Mouse (Mus musculus) liver, embryonic 16.5 days (tissue): ENCODE measurements around the gene Marc2. TPM values are rescaled to one million over a fixed set of nuclear protein-coding genes. Genes with fewer than 3 reads are reported as not detected.

ENCODE experiments used
- ATAC-seq: fragments of 200-750 bp; cut with Nextera tagmentation; 2 replicates; pipeline ENCODE4 v1.8.0; 2017; ENCODE audit warnings: low read depth, mild to moderate bottlenecking, moderate number of reproducible peaks, moderate library complexity
- H3K27ac ChIP-seq: fragments of 300-500 bp; sonication (generic); 2 replicates; pipeline ENCODE4 v1.5.1; 2014; ENCODE audit warnings: mild to moderate bottlenecking, low read length
- H3K27me3 ChIP-seq: fragments of 300-500 bp; sonication (generic); 2 replicates; pipeline ENCODE4 v1.6.1; 2014; ENCODE audit warnings: low read depth, low read length, mixed read lengths; ENCODE audit not compliant: control insufficient read depth, insufficient read depth
- H3K36me3 ChIP-seq: fragments of 300-500 bp; sonication (generic); 2 replicates; pipeline ENCODE4 v1.6.1; 2014; ENCODE audit warnings: mild to moderate bottlenecking; ENCODE audit not compliant: control insufficient read depth, insufficient read depth
- H3K4me1 ChIP-seq: fragments of 300-500 bp; sonication (generic); 2 replicates; pipeline ENCODE4 v1.6.1; 2014; ENCODE audit warnings: low read depth, low read length, mixed read lengths; ENCODE audit not compliant: control insufficient read depth
- H3K4me2 ChIP-seq: fragments of 300-500 bp; sonication (generic); 2 replicates; pipeline ENCODE4 v1.6.1; 2014; ENCODE audit warnings: low read depth, low read length, mixed read lengths
- H3K4me3 ChIP-seq: fragments of 300-500 bp; sonication (generic); 2 replicates; pipeline ENCODE4 v1.5.1; 2014; ENCODE audit warnings: low read depth, mild to moderate bottlenecking, low read length
- H3K9ac ChIP-seq: fragments of 300-500 bp; sonication (generic); 2 replicates; pipeline ENCODE4 v1.6.1; 2014; ENCODE audit warnings: low read depth, low read length
- H3K9me3 ChIP-seq: fragments of 300-500 bp; sonication (generic); replicated peaks from 2 replicates; pipeline ENCODE4 v1.6.1; 2016; ENCODE audit warnings: low read length; ENCODE audit not compliant: control insufficient read depth
- WGBS: fragments of 180-500 bp; shearing (Covaris S2); extraction: QIAGEN DNeasy Blood & Tissue Kit; methylation state at CpG from one replicate; pipeline ENCODE4 v1.1.7; 2014; ENCODE audit not compliant: insufficient replicate concordance; 5-methylcytosine and 5-hydroxymethylcytosine counted together
- polyA plus RNA-seq: library from polyadenylated mRNA; unstranded; fragments of >200 nt; fragmentation: Nextera tagmentation; extraction: Ambion mirVana; gene quantifications from 2 replicates; pipeline ENCODE4 v1.2.1, GENCODE M21; 2015

Gene Marc2
- polyA plus RNA-seq, 1 experiment from 2014 or later = 222 TPM

GRCm38 (mm10) chr1:184877306-184877705 lies 31.1 kb upstream of the Marc2 start:
- H3K4me3 ChIP-seq = no peak overlapping the region
- no peak overlapping the region for H3K4me2 ChIP-seq
- 43% methylated on average over 2 of the region's 2 CpGs for WGBS
- H3K27ac ChIP-seq = no peak overlapping the region
- H3K36me3 ChIP-seq = no peaks in the 10 kb centered on the region
- peaks cover 2% of the 10 kb centered on the region for H3K4me1 ChIP-seq
- ATAC-seq = no peak
- H3K9me3 ChIP-seq = no peaks in the 10 kb centered on the region
- H3K27me3 ChIP-seq = peaks cover 11% of the 10 kb centered on the region
- no peak overlapping the region for H3K9ac ChIP-seq

DNA sequence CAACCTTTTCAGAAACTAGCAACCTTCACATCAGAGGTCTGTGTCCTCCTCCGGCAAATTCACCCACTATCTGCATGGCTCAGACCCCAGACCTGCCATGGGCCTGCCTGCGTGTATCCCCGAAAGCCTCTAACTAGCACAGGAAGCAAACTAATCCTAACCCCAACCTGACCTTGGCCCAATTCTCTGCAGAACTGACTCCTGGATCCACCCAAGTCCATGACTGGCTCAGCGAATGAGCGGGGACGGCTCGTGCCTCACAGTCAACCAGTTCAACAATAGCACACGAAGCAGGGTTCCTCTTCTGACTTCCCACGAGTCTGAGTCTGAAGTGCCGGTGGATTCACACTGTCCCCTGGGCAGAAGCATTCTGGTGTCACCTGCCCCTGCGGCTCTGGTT lies 27.7 kb upstream of the Marc2 start:
- no peaks in the 10 kb centered on the region for H3K36me3 ChIP-seq
- H3K4me2 ChIP-seq = no peak overlapping the region
- H3K9me3 ChIP-seq = no peaks in the 10 kb centered on the region
- no peak overlapping the region for H3K9ac ChIP-seq
- peaks cover 7% of the 10 kb centered on the region for H3K4me1 ChIP-seq
- no peaks in the 10 kb centered on the region for H3K27me3 ChIP-seq
- no peak overlapping the region for H3K4me3 ChIP-seq
- H3K27ac ChIP-seq = no peak overlapping the region
- 65% methylated on average over 11 of the region's 11 CpGs for WGBS
- ATAC-seq = no peak

GRCm38 (mm10) chr1:184872069-184872819 lies 26.0 kb upstream of the Marc2 start:
- Histone ChIP-seq H3K4me1 (peaks cover 10% of the 10 kb centered on the region), H3K9me3 (no peaks in the 10 kb centered on the region), H3K4me3 (no peak overlapping the region), H3K27ac (peak overlapping the region; percentile 86), H3K4me2 (peak overlapping the region; percentile 13; the same call in 1 of the 2 replicates), H3K9ac (no peak overlapping the region), H3K27me3 (no peaks in the 10 kb centered on the region), H3K36me3 (no peaks in the 10 kb centered on the region)
- ATAC-seq = peak; percentile 71
- 40% methylated on average over 7 of the region's 7 CpGs for WGBS

- ATAC-seq = no peak
- H3K27me3 ChIP-seq = no peaks in the 10 kb centered on the region
- H3K27ac ChIP-seq = peak overlapping the region; percentile 86
- no peak overlapping the region for H3K4me2 ChIP-seq
- no peaks in the 10 kb centered on the region for H3K9me3 ChIP-seq
- H3K9ac ChIP-seq = 0 out of 2 replicates have a peak overlapping the region, but pooled peaks have one; percentile 15
- H3K36me3 ChIP-seq = no peaks in the 10 kb centered on the region
- no peak overlapping the region for H3K4me3 ChIP-seq
- 67% methylated on average over 1 of the region's 1 CpGs for WGBS
- peaks cover 10% of the 10 kb centered on the region for H3K4me1 ChIP-seq
Measured at GRCm38 (mm10) chr1:184871506-184871905, 25.3 kb upstream of the Marc2 start.

GRCm38 (mm10) chr1:184870646-184871385 lies 24.6 kb upstream of the Marc2 start:
- no peak overlapping the region for H3K4me3 ChIP-seq
- 61% methylated on average over 11 of the region's 11 CpGs for WGBS
- peaks cover 10% of the 10 kb centered on the region for H3K4me1 ChIP-seq
- no peaks in the 10 kb centered on the region for H3K36me3 ChIP-seq
- H3K27ac ChIP-seq = peak overlapping the region; percentile 86
- no peaks in the 10 kb centered on the region for H3K27me3 ChIP-seq
- H3K4me2 ChIP-seq = no peak overlapping the region
- H3K9ac ChIP-seq = no peak overlapping the region
- ATAC-seq = no peak
- no peaks in the 10 kb centered on the region for H3K9me3 ChIP-seq

GRCm38 (mm10) chr1:184869939-184870565 lies 23.8 kb upstream of the Marc2 start:
- Histone ChIP-seq H3K4me1 (peaks cover 10% of the 10 kb centered on the region), H3K36me3 (no peaks in the 10 kb centered on the region), H3K4me2 (no peak overlapping the region), H3K9me3 (no peaks in the 10 kb centered on the region), H3K9ac (no peak overlapping the region), H3K27me3 (no peaks in the 10 kb centered on the region), H3K4me3 (no peak overlapping the region), H3K27ac (peak overlapping the region; percentile 52; the same call in 1 of the 2 replicates)
- no peak for ATAC-seq
- WGBS = 53% methylated on average over 4 of the region's 4 CpGs

DNA sequence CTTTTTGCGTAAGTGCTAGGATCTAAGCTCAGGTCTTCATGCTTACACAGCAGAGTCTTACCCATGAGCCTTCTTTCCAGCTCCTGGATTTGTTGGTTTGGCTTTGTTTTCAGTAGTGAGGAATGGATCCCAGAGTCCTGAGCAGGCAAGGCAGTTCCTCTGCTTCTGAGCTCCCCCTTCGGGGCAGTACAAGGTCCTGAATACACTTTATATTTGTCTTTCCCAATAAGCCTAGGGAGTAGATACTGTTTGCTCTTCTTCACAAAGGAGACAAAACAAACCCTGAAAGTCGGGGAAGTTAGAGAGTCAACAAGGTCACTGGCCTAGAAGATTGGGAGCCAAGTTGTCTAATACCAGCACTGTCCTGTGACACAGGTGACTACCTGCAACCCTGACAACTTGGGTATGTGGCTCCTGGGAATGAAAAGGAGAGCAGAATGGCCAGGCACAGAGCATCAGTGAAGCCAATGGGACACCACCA lies 21.4 kb upstream of the Marc2 start:
- Histone ChIP-seq H3K36me3 (no peaks in the 10 kb centered on the region), H3K4me2 (no peak overlapping the region), H3K27ac (peak overlapping the region; percentile 74), H3K9ac (no peak overlapping the region), H3K27me3 (no peaks in the 10 kb centered on the region), H3K4me3 (no peak overlapping the region), H3K4me1 (peaks cover 10% of the 10 kb centered on the region), H3K9me3 (no peaks in the 10 kb centered on the region)
- WGBS = 41% methylated on average over 3 of the region's 3 CpGs
- ATAC-seq = peak; percentile 41; the same call in 1 of the 2 replicates

DNA sequence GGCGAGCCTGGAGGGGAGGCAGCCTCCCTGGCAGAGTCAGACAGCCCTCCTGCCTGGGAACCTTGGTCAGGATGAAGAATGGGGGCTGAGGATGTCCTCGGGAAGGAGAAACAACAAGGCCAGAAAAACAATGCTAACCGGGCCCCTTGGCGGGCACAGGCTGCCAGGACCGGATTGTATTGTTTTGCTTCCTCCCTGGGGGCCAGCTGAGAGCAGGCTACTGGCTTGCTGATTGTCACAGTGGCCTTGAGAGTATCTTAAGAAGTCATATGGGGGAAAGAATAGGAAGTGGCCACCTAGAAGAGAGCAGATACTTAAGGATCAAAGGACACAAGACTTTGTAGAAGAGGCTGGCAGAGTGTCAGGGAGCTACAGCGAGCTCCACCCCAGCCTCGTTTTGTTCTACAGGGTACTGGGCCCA lies 18.1 kb upstream of the Marc2 start:
- Histone ChIP-seq H3K27ac (no peak overlapping the region), H3K36me3 (no peaks in the 10 kb centered on the region), H3K9ac (no peak overlapping the region), H3K4me2 (no peak overlapping the region), H3K27me3 (no peaks in the 10 kb centered on the region), H3K4me3 (no peak overlapping the region), H3K4me1 (peaks cover 6% of the 10 kb centered on the region), H3K9me3 (no peaks in the 10 kb centered on the region)
- no peak for ATAC-seq
- WGBS = 29% methylated on average over 7 of the region's 7 CpGs
